Mouse (Mus musculus) intestine, embryonic 14.5 days (tissue): ENCODE data around the gene Shisa6. TPM values are rescaled to one million over a fixed set of nuclear protein-coding genes. Genes with fewer than 3 reads are reported as not detected.

Source experiments
- ATAC-seq: fragments of 200-750 bp; cut with Nextera tagmentation; replicated peaks from 2 replicates; pipeline ENCODE4 v1.8.0; 2017; ENCODE audit warnings: low read depth, moderate number of reproducible peaks, moderate TSS enrichment, moderate library complexity; ENCODE audit not compliant: low FRiP score, low TSS enrichment
- DNase-seq: peaks from one replicate; pipeline ENCODE4 v3.0.0-alpha.2; 2018; ENCODE audit warnings: low spot score
- H3K27ac ChIP-seq: fragments of 300-500 bp; sonication (generic); 2 replicates; pipeline ENCODE4 v1.5.1; 2014; ENCODE audit warnings: low read depth, mild to moderate bottlenecking, control low read depth
- H3K27me3 ChIP-seq: fragments of 300-500 bp; sonication (generic); replicated peaks from 2 replicates; pipeline ENCODE4 v1.6.1; 2014; ENCODE audit warnings: low read length, control low read depth; ENCODE audit not compliant: control insufficient read depth, insufficient read depth
- H3K36me3 ChIP-seq: fragments of 300-500 bp; sonication (generic); 2 replicates; pipeline ENCODE4 v1.6.1; 2014; ENCODE audit warnings: low read length, control low read depth; ENCODE audit not compliant: control insufficient read depth, insufficient read depth
- H3K4me1 ChIP-seq: fragments of 300-500 bp; sonication (generic); replicated peaks from 2 replicates; pipeline ENCODE4 v1.6.1; 2014; ENCODE audit warnings: low read length, control low read depth, mixed read lengths; ENCODE audit not compliant: control insufficient read depth, insufficient read depth
- H3K4me2 ChIP-seq: fragments of 300-500 bp; sonication (generic); 2 replicates; pipeline ENCODE4 v1.6.1; 2014; ENCODE audit warnings: low read length
- H3K4me3 ChIP-seq: fragments of 300-500 bp; sonication (generic); 2 replicates; pipeline ENCODE4 v1.5.1; 2014; ENCODE audit warnings: low read depth, low read length, control low read depth, mixed read lengths
- H3K9ac ChIP-seq: fragments of 300-500 bp; sonication (generic); 2 replicates; pipeline ENCODE4 v1.6.1; 2014; ENCODE audit warnings: mild to moderate bottlenecking, low read length
- H3K9me3 ChIP-seq: fragments of 300-500 bp; sonication (generic); 2 replicates; pipeline ENCODE4 v1.6.1; 2016; ENCODE audit warnings: low read length, control low read depth; ENCODE audit not compliant: control insufficient read depth
- WGBS: fragments of 180-500 bp; shearing (Covaris S2); extraction: QIAGEN DNeasy Blood & Tissue Kit; methylation state at CpG from one replicate; pipeline ENCODE4 v1.1.7; 2014; 5-methylcytosine and 5-hydroxymethylcytosine counted together
- polyA plus RNA-seq: library from polyadenylated mRNA; unstranded; fragments of >200 nt; fragmentation: Nextera tagmentation; extraction: Ambion mirVana; gene quantifications from 2 replicates; pipeline ENCODE4 v1.2.1, GENCODE M21; 2014

Shisa6 gene
- polyA plus RNA-seq, 1 experiment from 2014 or later = 0.11 TPM

DNA sequence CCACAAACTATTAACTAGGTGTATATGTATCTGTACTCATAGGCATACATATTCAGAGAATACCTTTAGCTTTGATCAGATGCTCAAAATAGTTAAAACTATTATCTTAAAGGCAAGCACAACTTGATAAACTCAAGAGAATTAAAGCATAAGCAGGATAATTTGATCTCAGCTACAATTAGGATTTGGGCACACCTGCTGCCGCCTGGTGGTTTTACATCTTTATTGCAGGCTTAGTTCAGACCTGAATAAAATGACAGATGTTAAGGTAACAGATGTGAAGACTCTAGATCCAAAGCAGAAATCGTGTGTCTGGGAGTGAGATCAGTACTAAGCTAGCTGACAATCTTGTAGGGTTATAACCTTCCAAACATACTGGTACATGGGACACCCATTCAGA, 24.8 kb downstream of the Shisa6 start:
- no peaks in the 10 kb centered on the region for H3K9me3 ChIP-seq
- no peaks in the 10 kb centered on the region; the same call in 1 of the 2 replicates for H3K4me1 ChIP-seq
- no peaks in the 10 kb centered on the region for H3K36me3 ChIP-seq
- H3K4me2 ChIP-seq = no peak overlapping the region
- no peaks in the 10 kb centered on the region for H3K27me3 ChIP-seq
- H3K27ac ChIP-seq = no peak overlapping the region
- ATAC-seq (no peak), DNase-seq (no peak)
- WGBS = 74% methylated on average over 2 of the region's 2 CpGs
- H3K4me3 ChIP-seq = no peak overlapping the region
- no peak overlapping the region for H3K9ac ChIP-seq

DNA sequence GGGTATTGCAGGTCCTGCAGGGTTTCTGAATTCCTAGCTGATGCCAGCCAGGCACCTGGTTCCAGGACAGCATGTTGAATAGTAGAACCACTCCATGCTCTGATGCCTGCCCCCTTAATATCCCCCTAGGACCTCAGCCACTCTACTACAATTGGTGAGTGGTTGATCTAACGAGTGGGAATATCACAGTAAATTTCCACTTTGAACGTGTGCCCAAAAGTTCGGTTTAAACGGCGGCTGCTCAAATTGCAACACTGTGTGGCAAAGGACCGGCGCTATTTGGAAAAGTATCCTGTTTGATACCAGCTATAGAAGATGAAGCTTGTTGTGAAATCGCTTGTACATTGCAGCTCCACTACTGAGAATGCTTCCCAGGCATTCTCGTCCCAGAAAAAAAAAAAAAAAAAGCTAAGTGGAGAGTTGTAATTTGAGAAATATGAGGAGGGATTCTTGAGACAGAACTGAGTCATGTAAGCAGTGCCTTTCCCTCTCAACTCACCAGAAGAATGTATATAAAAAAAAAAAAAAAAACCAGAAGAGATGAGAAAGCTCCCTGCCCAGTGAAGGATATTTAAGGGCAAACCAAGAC, 26.8 kb downstream of the Shisa6 start:
- H3K27me3 ChIP-seq = no peaks in the 10 kb centered on the region
- ATAC-seq = no peak
- H3K27ac ChIP-seq = no peak overlapping the region
- H3K36me3 ChIP-seq = no peaks in the 10 kb centered on the region
- no peaks in the 10 kb centered on the region for H3K9me3 ChIP-seq
- DNase-seq = no peak
- 73% methylated on average over 9 of the region's 9 CpGs for WGBS
- H3K4me1 ChIP-seq = no peaks in the 10 kb centered on the region; the same call in 1 of the 2 replicates
- H3K4me2 ChIP-seq = no peak overlapping the region
- no peak overlapping the region for H3K4me3 ChIP-seq
- no peak overlapping the region for H3K9ac ChIP-seq

DNA sequence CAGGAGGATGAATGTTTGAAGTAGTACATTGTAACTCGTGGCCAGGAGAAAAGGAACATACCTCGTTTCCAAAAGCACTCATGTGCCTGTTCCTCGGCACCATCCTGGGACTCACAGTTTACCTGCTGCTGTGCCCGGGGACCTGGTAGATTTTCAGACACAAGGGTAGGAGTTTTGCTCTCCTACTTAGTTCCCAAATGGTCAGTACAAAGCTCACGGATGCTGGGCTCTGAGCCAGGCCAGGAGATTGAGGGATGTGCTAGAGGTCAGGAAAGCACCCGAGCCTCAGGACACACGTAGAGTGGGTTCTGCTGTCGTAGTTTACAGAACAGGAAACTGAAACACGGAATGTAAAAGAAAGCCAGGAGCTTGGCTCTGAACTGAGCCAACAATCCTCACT, 29.5 kb downstream of the Shisa6 start:
- H3K4me2 ChIP-seq = no peak overlapping the region
- H3K4me3 ChIP-seq = no peak overlapping the region
- no peak overlapping the region for H3K27ac ChIP-seq
- no peaks in the 10 kb centered on the region for H3K27me3 ChIP-seq
- H3K9ac ChIP-seq = no peak overlapping the region
- no peaks in the 10 kb centered on the region for H3K36me3 ChIP-seq
- DNase-seq (no peak), ATAC-seq (no peak)
- no peaks in the 10 kb centered on the region for H3K9me3 ChIP-seq
- H3K4me1 ChIP-seq = no peaks in the 10 kb centered on the region; the same call in 1 of the 2 replicates
- WGBS = 53% methylated on average over 9 of the region's 9 CpGs

DNA sequence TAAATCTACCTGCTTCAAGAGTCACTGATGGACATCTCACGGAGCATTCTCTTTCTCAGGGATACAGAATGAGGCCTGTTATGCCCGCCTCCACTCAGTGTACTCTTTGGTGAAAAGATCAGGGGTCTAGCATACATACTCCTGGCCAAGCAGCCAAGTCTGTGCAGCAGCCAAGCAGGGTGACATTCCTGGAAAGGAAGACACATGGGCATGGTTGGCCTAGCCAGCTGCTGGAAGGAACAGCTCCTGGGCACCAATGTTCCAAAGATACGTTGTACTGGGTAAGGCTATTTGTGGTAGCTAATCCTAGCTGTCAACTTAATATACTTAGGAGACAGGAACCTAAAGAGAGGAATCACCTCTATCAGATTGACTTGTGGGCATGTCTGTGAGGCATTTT, 31.4 kb downstream of the Shisa6 start:
- H3K9me3 ChIP-seq = no peaks in the 10 kb centered on the region
- no peak overlapping the region for H3K4me3 ChIP-seq
- H3K9ac ChIP-seq = no peak overlapping the region
- 92% methylated on average over 3 of the region's 3 CpGs for WGBS
- no peak overlapping the region for H3K4me2 ChIP-seq
- H3K36me3 ChIP-seq = no peaks in the 10 kb centered on the region
- no peak for DNase-seq
- no peak overlapping the region for H3K27ac ChIP-seq
- H3K4me1 ChIP-seq = no peaks in the 10 kb centered on the region; the same call in 1 of the 2 replicates
- H3K27me3 ChIP-seq = no peaks in the 10 kb centered on the region
- no peak for ATAC-seq

DNA sequence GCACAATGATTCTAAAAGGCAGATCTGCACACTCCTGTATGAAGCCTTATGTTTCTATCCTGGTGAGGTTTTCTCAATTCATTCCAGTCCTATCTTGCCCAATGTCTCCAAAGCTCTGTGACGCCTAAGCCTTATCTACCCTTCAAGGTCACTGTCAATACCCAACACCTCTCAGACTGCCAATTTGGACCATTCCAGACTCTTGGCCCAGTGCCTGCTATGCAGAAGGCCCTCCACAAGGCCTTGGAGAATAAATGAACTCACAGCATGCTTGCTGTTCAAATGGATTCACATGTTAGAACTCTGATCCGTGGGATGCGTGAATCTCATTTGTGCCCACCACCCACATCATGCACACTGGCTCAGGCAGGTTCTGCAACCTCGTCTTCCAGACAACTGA, 38.0 kb downstream of the Shisa6 start:
- ATAC-seq = no peak
- no peak overlapping the region for H3K4me2 ChIP-seq
- no peaks in the 10 kb centered on the region for H3K36me3 ChIP-seq
- WGBS = 85% methylated on average over 4 of the region's 4 CpGs
- no peak overlapping the region for H3K27ac ChIP-seq
- no peak for DNase-seq
- no peak overlapping the region for H3K9ac ChIP-seq
- no peaks in the 10 kb centered on the region for H3K27me3 ChIP-seq
- H3K4me1 ChIP-seq = no peaks in the 10 kb centered on the region
- no peaks in the 10 kb centered on the region for H3K9me3 ChIP-seq
- H3K4me3 ChIP-seq = no peak overlapping the region

DNA sequence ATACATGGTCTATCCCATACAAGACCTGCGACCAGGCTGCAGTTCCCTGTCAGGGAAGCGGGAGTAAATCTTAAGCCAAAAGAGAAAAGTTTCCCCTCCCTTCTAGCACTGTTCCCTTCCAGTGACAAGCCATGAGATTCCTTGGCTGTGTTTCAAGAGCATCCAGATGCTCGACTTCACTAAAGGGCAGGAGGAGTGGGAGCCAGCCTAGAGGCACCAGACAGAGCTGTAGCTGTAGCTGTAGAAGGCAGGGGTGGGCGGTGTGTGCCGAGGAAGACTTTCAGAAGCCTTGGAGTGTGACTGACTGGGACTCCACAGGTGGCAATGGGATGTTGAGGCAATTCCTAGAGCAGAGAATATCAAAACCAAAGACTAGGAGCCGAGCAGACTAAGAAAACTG, 43.3 kb downstream of the Shisa6 start:
- Histone ChIP-seq H3K4me3 (no peak overlapping the region), H3K36me3 (no peaks in the 10 kb centered on the region), H3K4me2 (no peak overlapping the region), H3K4me1 (no peaks in the 10 kb centered on the region; the same call in 1 of the 2 replicates), H3K27me3 (no peaks in the 10 kb centered on the region), H3K9me3 (no peaks in the 10 kb centered on the region), H3K27ac (no peak overlapping the region), H3K9ac (no peak overlapping the region)
- WGBS = 61% methylated on average over 6 of the region's 6 CpGs
- ATAC-seq = no peak
- DNase-seq = peak; percentile 43

DNA sequence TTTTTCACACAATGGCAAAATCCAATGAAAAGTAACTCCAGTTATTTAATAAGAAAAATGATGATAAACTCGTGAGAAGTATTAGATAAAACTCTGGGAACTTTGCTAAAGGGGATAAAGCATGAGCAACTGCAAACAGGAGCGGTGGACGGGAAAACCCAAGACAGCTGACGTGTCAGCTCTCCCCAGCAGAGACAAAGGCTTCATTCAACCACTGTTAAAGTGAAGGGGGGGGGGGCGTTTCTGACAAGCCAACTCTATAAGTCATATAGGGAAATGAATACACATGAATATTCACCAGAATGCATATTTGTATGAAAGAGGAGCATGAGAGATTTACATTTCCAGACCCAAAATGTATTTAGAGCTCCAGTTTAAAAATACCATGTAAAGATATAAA, 83.1 kb downstream of the Shisa6 start:
- Histone ChIP-seq H3K36me3 (no peaks in the 10 kb centered on the region), H3K27me3 (no peaks in the 10 kb centered on the region), H3K4me2 (no peak overlapping the region), H3K27ac (no peak overlapping the region), H3K4me1 (no peaks in the 10 kb centered on the region), H3K4me3 (no peak overlapping the region), H3K9ac (no peak overlapping the region), H3K9me3 (no peaks in the 10 kb centered on the region)
- DNase-seq (no peak), ATAC-seq (no peak)
- 55% methylated on average over 5 of the region's 5 CpGs for WGBS

DNA sequence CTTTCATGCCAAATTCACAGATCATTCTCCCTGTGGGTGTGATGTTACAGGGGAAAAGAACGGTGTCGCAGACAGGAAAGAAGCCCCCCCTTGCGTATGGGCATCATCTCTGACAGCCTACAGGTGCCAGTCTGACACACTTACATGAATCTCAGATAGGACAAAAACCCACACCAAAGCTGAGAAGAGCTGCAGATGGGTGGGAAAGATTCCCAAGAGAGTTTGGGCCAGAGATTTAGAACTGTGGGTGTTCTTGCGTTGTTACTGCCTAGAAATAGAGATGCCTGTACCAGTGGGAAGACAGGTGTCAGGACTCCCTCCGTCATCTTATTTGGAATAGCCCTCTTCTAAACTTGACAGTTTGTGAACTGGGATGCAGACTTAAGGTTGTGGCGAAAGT, 99.6 kb downstream of the Shisa6 start:
- H3K27me3 ChIP-seq = no peaks in the 10 kb centered on the region
- H3K4me2 ChIP-seq = no peak overlapping the region
- no peak for DNase-seq
- no peak overlapping the region for H3K27ac ChIP-seq
- H3K36me3 ChIP-seq = no peaks in the 10 kb centered on the region
- no peaks in the 10 kb centered on the region for H3K9me3 ChIP-seq
- ATAC-seq = no peak
- H3K4me3 ChIP-seq = no peak overlapping the region
- 93% methylated on average over 6 of the region's 6 CpGs for WGBS
- H3K4me1 ChIP-seq = no peaks in the 10 kb centered on the region
- no peak overlapping the region for H3K9ac ChIP-seq

DNA sequence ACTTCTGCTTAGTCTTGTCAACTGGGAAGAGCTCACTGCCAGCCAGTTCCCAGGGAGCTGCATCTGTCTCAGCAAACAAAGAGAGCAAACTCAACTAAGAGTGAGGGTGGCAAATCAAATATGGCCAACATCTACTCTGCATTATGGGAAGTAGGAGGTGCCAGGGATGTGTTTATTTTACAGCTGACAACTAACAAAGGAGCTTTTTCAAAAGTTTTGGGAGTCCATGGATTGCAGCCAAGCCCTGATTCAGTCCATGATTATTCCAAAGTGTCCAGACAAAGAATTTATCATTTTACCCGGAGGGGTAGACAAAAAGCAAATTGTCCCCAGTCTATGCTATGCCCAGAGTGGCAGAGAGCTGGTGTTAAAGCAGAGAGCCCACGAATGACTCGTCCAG, 107.5 kb downstream of the Shisa6 start:
- Histone ChIP-seq H3K4me3 (no peak overlapping the region), H3K4me2 (no peak overlapping the region), H3K27ac (no peak overlapping the region), H3K4me1 (no peaks in the 10 kb centered on the region), H3K9ac (no peak overlapping the region), H3K9me3 (no peaks in the 10 kb centered on the region), H3K36me3 (no peaks in the 10 kb centered on the region), H3K27me3 (no peaks in the 10 kb centered on the region)
- DNase-seq (no peak), ATAC-seq (no peak)
- WGBS = 61% methylated on average over 3 of the region's 3 CpGs
